Mouse (Mus musculus) embryonic facial prominence, embryonic 10.5 days (tissue): ENCODE data around the gene Nectin2. TPM values are rescaled to one million over a fixed set of nuclear protein-coding genes. Genes with fewer than 3 reads are reported as not detected.
A peak's percentile ranks its signal among the peaks of the same experiment; 100 is the strongest.

Source experiments
- DNase-seq: peaks from one replicate; pipeline ENCODE4 v3.0.0-alpha.2; 2017; ENCODE audit warnings: low spot score
- H3K27ac ChIP-seq: fragments of 300-500 bp; sonication (generic); replicated peaks from 2 replicates; pipeline ENCODE4 v1.5.1; 2016; ENCODE audit warnings: mild to moderate bottlenecking
- H3K27me3 ChIP-seq: fragments of 300-500 bp; sonication (generic); replicated peaks from 2 replicates; pipeline ENCODE4 v1.6.1; 2016; ENCODE audit warnings: low read depth, mild to moderate bottlenecking; ENCODE audit not compliant: poor library complexity, severe bottlenecking
- H3K36me3 ChIP-seq: fragments of 300-500 bp; sonication (generic); replicated peaks from 2 replicates; pipeline ENCODE4 v1.6.1; 2016; ENCODE audit warnings: mild to moderate bottlenecking, moderate library complexity
- H3K4me1 ChIP-seq: fragments of 300-500 bp; sonication (generic); 2 replicates; pipeline ENCODE4 v1.6.1; 2016
- H3K4me3 ChIP-seq: fragments of 300-500 bp; sonication (generic); 2 replicates; pipeline ENCODE4 v1.5.1; 2016; ENCODE audit warnings: mild to moderate bottlenecking, moderate library complexity
- H3K9me3 ChIP-seq: fragments of 300-500 bp; sonication (generic); 2 replicates; pipeline ENCODE4 v1.6.1; 2016; ENCODE audit warnings: mild to moderate bottlenecking
- WGBS: fragments of 180-500 bp; shearing (Covaris S2); methylation state at CpG from one replicate; pipeline ENCODE4 v1.1.7; 2016; 5-methylcytosine and 5-hydroxymethylcytosine counted together
- polyA plus RNA-seq: library from polyadenylated mRNA; unstranded; fragments of >200 nt; fragmentation: Nextera tagmentation; extraction: Ambion mirVana; gene quantifications from 2 replicates; pipeline ENCODE4 v1.2.1, GENCODE M21; 2016

Nectin2 gene
- polyA plus RNA-seq, 1 experiment from 2014 or later = 110 TPM

- 85% methylated on average over 6 of the region's 6 CpGs for WGBS
- Histone ChIP-seq H3K4me3 (no peak overlapping the region), H3K36me3 (no peaks in the 10 kb centered on the region), H3K27ac (no peak overlapping the region), H3K9me3 (no peaks in the 10 kb centered on the region), H3K4me1 (peaks cover 14% of the 10 kb centered on the region), H3K27me3 (no peaks in the 10 kb centered on the region; the same call in 1 of the 2 replicates)
- no peak for DNase-seq
These were observed 66.5 kb downstream of the Nectin2 start for GRCm38 (mm10) chr7:19683771-19684201.

- 77% methylated on average over 3 of the region's 3 CpGs for WGBS
- Histone ChIP-seq H3K9me3 (no peaks in the 10 kb centered on the region), H3K4me1 (peaks cover 14% of the 10 kb centered on the region), H3K4me3 (no peak overlapping the region), H3K36me3 (no peaks in the 10 kb centered on the region), H3K27me3 (no peaks in the 10 kb centered on the region; the same call in 1 of the 2 replicates), H3K27ac (no peak overlapping the region)
- DNase-seq = no peak
These were observed 67.3 kb downstream of the Nectin2 start for GRCm38 (mm10) chr7:19682979-19683378.

- Histone ChIP-seq H3K27me3 (no peaks in the 10 kb centered on the region; the same call in 1 of the 2 replicates), H3K27ac (no peak within 1 kb of the TSS), H3K36me3 (no peaks in the 10 kb centered on the region), H3K4me1 (peaks cover 5% of the 10 kb centered on the region), H3K4me3 (no peak within 1 kb of the TSS), H3K9me3 (no peaks in the 10 kb centered on the region)
- DNase-seq = no peak
- 63% methylated on average over 8 of the region's 8 CpGs for WGBS
These were observed 69.0 kb downstream of the Nectin2 start, which contains the start of the genes Gm44805 and Apoc4 for GRCm38 (mm10) chr7:19681202-19681694. Gene Gm44805, minus strand, starts transcription at chr7:19681423. Gene Apoc4, minus strand, starts transcription at chr7:19681479.

- peaks cover under 1% of the 10 kb centered on the region for H3K4me1 ChIP-seq
- no peaks in the 10 kb centered on the region; the same call in 1 of the 2 replicates for H3K27me3 ChIP-seq
- 84% methylated on average over 2 of the region's 2 CpGs for WGBS
- H3K9me3 ChIP-seq = no peaks in the 10 kb centered on the region
- DNase-seq = no peak
- H3K36me3 ChIP-seq = no peaks in the 10 kb centered on the region
- H3K27ac ChIP-seq = no peak overlapping the region
- H3K4me3 ChIP-seq = no peak overlapping the region
These were observed 69.6 kb downstream of the Nectin2 start for GRCm38 (mm10) chr7:19680702-19681101.

- Histone ChIP-seq H3K27me3 (no peaks in the 10 kb centered on the region; the same call in 1 of the 2 replicates), H3K9me3 (no peaks in the 10 kb centered on the region), H3K4me1 (no peaks in the 10 kb centered on the region), H3K36me3 (no peaks in the 10 kb centered on the region), H3K4me3 (no peak overlapping the region), H3K27ac (no peak overlapping the region)
- 87% methylated on average over 3 of the region's 3 CpGs for whole genome bisulfite sequencing
- no peak for DNase-seq
These were observed 71.4 kb downstream of the Nectin2 start for GRCm38 (mm10) chr7:19678901-19679300.

- 69% methylated on average over 8 of the region's 8 CpGs for WGBS
- no peak within 1 kb of the TSS for H3K27ac ChIP-seq
These were observed 72.4 kb downstream of the Nectin2 start, which contains the start of gene Apoc2 for GRCm38 (mm10) chr7:19677872-19678271. Gene Apoc2, minus strand, starts transcription at chr7:19677941.

GRCm38 (mm10) chr7:19676662-19677061 is 73.6 kb downstream of the Nectin2 start:
- Histone ChIP-seq H3K27me3 (no peaks in the 10 kb centered on the region; the same call in 1 of the 2 replicates), H3K4me3 (no peak overlapping the region), H3K36me3 (no peaks in the 10 kb centered on the region), H3K9me3 (no peaks in the 10 kb centered on the region), H3K4me1 (no peaks in the 10 kb centered on the region), H3K27ac (no peak overlapping the region)
- 70% methylated on average over 1 of the region's 1 CpGs for WGBS
- no peak for DNase-seq

More at GRCm38 (mm10) chr7:19677872-19678271, 72.4 kb downstream of the Nectin2 start, which contains the start of gene Apoc2:
- Histone ChIP-seq H3K4me3 (no peak within 1 kb of the TSS), H3K9me3 (no peaks in the 10 kb centered on the region), H3K27me3 (no peaks in the 10 kb centered on the region; the same call in 1 of the 2 replicates), H3K36me3 (no peaks in the 10 kb centered on the region), H3K4me1 (no peaks in the 10 kb centered on the region)
- no peak for DNase-seq

GRCm38 (mm10) chr7:19675824-19676223 is 74.5 kb downstream of the Nectin2 start:
- no peaks in the 10 kb centered on the region for H3K9me3 ChIP-seq
- H3K36me3 ChIP-seq = no peaks in the 10 kb centered on the region
- WGBS = 84% methylated on average over 10 of the region's 10 CpGs
- no peaks in the 10 kb centered on the region for H3K27me3 ChIP-seq
- H3K4me3 ChIP-seq = no peak overlapping the region
- no peak overlapping the region for H3K27ac ChIP-seq
- no peaks in the 10 kb centered on the region for H3K4me1 ChIP-seq
- no peak for DNase-seq

- H3K36me3 ChIP-seq = no peaks in the 10 kb centered on the region
- peaks cover 9% of the 10 kb centered on the region for H3K4me1 ChIP-seq
- H3K4me3 ChIP-seq = no peak overlapping the region
- no peak overlapping the region for H3K27ac ChIP-seq
- no peaks in the 10 kb centered on the region for H3K9me3 ChIP-seq
- DNase-seq = no peak
- no peaks in the 10 kb centered on the region for H3K27me3 ChIP-seq
- WGBS = 67% methylated on average over 14 of the region's 14 CpGs
These were observed 77.1 kb downstream of the Nectin2 start for GRCm38 (mm10) chr7:19673083-19673699.

- Histone ChIP-seq H3K9me3 (no peaks in the 10 kb centered on the region), H3K4me1 (peaks cover 9% of the 10 kb centered on the region), H3K27me3 (no peaks in the 10 kb centered on the region), H3K36me3 (no peaks in the 10 kb centered on the region), H3K27ac (no peak overlapping the region), H3K4me3 (no peak overlapping the region)
- no peak for DNase-seq
- WGBS = 70% methylated on average over 10 of the region's 10 CpGs
These were observed 78.8 kb downstream of the Nectin2 start for GRCm38 (mm10) chr7:19671511-19671910.

- 10% methylated on average over 10 of the region's 10 CpGs for WGBS
- Histone ChIP-seq H3K9me3 (no peaks in the 10 kb centered on the region), H3K27ac (peak overlapping the region; percentile 76), H3K27me3 (no peaks in the 10 kb centered on the region), H3K4me3 (peak overlapping the region; percentile 40), H3K4me1 (peaks cover 18% of the 10 kb centered on the region), H3K36me3 (no peaks in the 10 kb centered on the region)
- DNase-seq = peak; percentile 90
These were observed 81.1 kb downstream of the Nectin2 start for GRCm38 (mm10) chr7:19668947-19669721.

GRCm38 (mm10) chr7:19667434-19667833 is 82.8 kb downstream of the Nectin2 start:
- WGBS = 80% methylated on average over 2 of the region's 2 CpGs
- Histone ChIP-seq H3K4me1 (peaks cover 27% of the 10 kb centered on the region), H3K36me3 (peaks cover 6% of the 10 kb centered on the region), H3K9me3 (no peaks in the 10 kb centered on the region), H3K4me3 (no peak overlapping the region), H3K27me3 (no peaks in the 10 kb centered on the region), H3K27ac (no peak overlapping the region)
- DNase-seq = no peak
